Mouse (Mus musculus): ENCODE results near the gene Vmo1.
"Not testable (repeated sequence)": the region's sequence is repeated elsewhere in the genome, so short reads cannot be mapped to it uniquely, and the experiment has no call there.

Gene Vmo1

GRCm38 (mm10) chr11:70518923-70519322, 4.5 kb upstream of the Vmo1 start, which contains the start of gene Gltpd2:
TSS of gene Gltpd2 (plus strand) at chr11:70519196.
- DNase-seq, result no peak

GRCm38 (mm10) chr11:70518436-70518835, 4.0 kb upstream of the Vmo1 start:
- no peak for DNase-seq

GRCm38 (mm10) chr11:70516352-70516751, 1.9 kb upstream of the Vmo1 start:
- DNase-seq, result no peak

- DNase-seq, result no peak
These were observed 896 bp downstream of the Vmo1 start for GRCm38 (mm10) chr11:70513520-70513919.

GRCm38 (mm10) chr11:70512709-70513342, 1.6 kb downstream of the Vmo1 start:
- DNase-seq, result no peak

- DNase-seq, result no peak
These were observed 2.6 kb downstream of the Vmo1 start for GRCm38 (mm10) chr11:70511825-70512224.

GRCm38 (mm10) chr11:70511242-70511641, 3.2 kb downstream of the Vmo1 start:
- no peak for DNase-seq

GRCm38 (mm10) chr11:70509753-70510564, 4.5 kb downstream of the Vmo1 start:
- peak; percentile 52 for DNase-seq

GRCm38 (mm10) chr11:70506962-70507515, 7.4 kb downstream of the Vmo1 start:
- no peak for DNase-seq

- DNase-seq, result peak; percentile 58
These were observed 8.0 kb downstream of the Vmo1 start for GRCm38 (mm10) chr11:70506385-70506784.

- no peak for DNase-seq
These were observed 9.4 kb downstream of the Vmo1 start, which contains the start of gene Tm4sf5 for GRCm38 (mm10) chr11:70504970-70505369. TSS of gene Tm4sf5 (plus strand) at chr11:70505244.

GRCm38 (mm10) chr11:70502018-70502417, 12.4 kb downstream of the Vmo1 start:
- DNase-seq, result no peak

GRCm38 (mm10) chr11:70500476-70500812, 14.0 kb downstream of the Vmo1 start:
- DNase-seq, result no peak

- no peak for DNase-seq
These were observed 14.6 kb downstream of the Vmo1 start for GRCm38 (mm10) chr11:70499566-70500475.

- DNase-seq, result no peak
These were observed 24.7 kb downstream of the Vmo1 start for GRCm38 (mm10) chr11:70489684-70490083.

- DNase-seq, result no peak
These were observed 25.3 kb downstream of the Vmo1 start for GRCm38 (mm10) chr11:70489138-70489537.

GRCm38 (mm10) chr11:70487816-70488215, 26.6 kb downstream of the Vmo1 start:
- no peak for DNase-seq

- no peak for DNase-seq
These were observed 28.9 kb downstream of the Vmo1 start for GRCm38 (mm10) chr11:70485498-70485897.

GRCm38 (mm10) chr11:70474872-70475534, 39.4 kb downstream of the Vmo1 start:
- DNase-seq, result no peak

GRCm38 (mm10) chr11:70473291-70473690, 41.1 kb downstream of the Vmo1 start:
- not testable (repeated sequence) for DNase-seq

GRCm38 (mm10) chr11:70472716-70473115, 41.7 kb downstream of the Vmo1 start:
- DNase-seq, result no peak

GRCm38 (mm10) chr11:70469764-70470163, 44.7 kb downstream of the Vmo1 start:
- no peak for DNase-seq

Measured in right cerebral cortex, postnatal 14 days (tissue).